8 mouse cellular contexts compared by ENCODE assay signal in the genomic region with DNA sequence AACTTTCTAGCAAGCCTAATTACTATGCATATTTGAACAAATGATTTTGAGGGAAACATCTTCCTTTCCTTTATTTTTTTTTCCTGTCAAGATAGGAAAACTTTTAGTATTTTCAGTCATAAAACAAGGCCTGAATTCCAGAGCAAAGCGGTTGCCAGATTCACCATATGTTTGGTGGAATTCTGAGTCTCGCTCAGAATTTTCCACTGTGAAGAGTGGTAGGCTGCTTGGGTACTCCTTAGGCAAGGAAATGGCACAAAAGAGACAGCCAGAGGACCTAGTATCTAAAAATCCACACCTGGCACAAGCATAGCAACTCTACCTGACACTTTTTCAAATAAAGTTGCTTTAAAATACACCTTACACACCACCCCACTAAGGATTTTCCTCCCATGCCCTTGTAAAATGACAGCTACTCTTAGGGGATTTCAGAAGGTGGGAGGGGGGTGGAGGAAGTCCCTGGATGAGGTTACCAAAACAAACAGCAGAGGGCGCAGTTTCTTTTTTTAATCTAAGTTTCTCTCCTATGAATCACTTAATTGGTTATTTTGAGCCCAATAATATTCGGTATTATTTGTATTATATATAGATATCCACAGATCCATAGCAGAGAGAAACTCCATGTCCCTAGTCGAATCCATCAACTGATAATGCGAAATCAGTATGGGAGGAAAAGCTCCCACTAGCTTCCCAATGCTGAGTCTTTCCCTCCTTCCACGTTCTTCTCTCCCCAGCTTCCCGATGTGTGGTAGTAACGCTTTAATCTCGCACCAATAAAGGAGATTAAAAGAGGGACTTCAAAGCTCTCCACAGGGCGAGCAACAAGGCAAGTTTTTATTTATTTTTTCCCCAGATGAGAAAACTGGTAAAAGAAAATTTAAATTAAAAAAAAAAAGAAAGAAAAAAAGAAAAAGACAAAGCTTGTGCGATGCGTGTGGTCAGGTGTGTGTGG. TPM values are rescaled to one million over a fixed set of nuclear protein-coding genes. Genes with fewer than 3 reads are reported as not detected.
A peak's percentile ranks its signal among the peaks of the same experiment; 100 is the strongest.
DNase-seq lines count a peak whose midpoint lies in the region; ATAC-seq and TF ChIP-seq lines count a peak whose summit lies in the region.

No protein-coding gene starts in this region.

- peak; percentile 49 for DNase-seq in kidney, adult 2 months
- DNase-seq in kidney, adult 18-20 months, result no peak
- DNase-seq in cerebellum, adult 11 months, result peak; percentile 59
- DNase-seq in induced T-regulatory cell, adult 2 months (ENCODE audit: low read depth), result peak; percentile 55
- DNase-seq in left cerebral cortex, postnatal 4 days, result peak; percentile 50
- DNase-seq in yolk sac, embryonic 10.5 days (ENCODE audit: low spot score), result peak; percentile 25

- TF ChIP-seq CTCF in kidney, adult 2 months (conservative IDR thresholded peaks at IDR 0.05; ENCODE audit: insufficient read depth, insufficient read length, low read depth, low read length), result peak; percentile 28; the same call in 1 of the 2 replicates

- peak overlapping the region; percentile 61 for H3K9ac ChIP-seq in forebrain, embryonic 15.5 days (replicated peaks)
- H3K9ac ChIP-seq in midbrain, embryonic 13.5 days (replicated peaks), result peak overlapping the region; percentile 89

- peak; percentile 39 for ATAC-seq in forebrain, embryonic 15.5 days (replicated peaks)
- ATAC-seq in midbrain, embryonic 13.5 days, result peak; percentile 41; the same call in 1 of the 2 replicates

- H3K27me3 ChIP-seq in kidney, adult 2 months (replicated peaks; ENCODE audit: control insufficient read depth, insufficient read depth, low read length), result peaks cover 7% of the 10 kb centered on the region
- no peaks in the 10 kb centered on the region for H3K27me3 ChIP-seq in forebrain, embryonic 15.5 days
- H3K27me3 ChIP-seq in midbrain, embryonic 13.5 days, result peaks cover 13% of the 10 kb centered on the region; the same call in 1 of the 2 replicates

- no peaks in the 10 kb centered on the region for H3K36me3 ChIP-seq in kidney, adult 2 months (ENCODE audit: control insufficient read depth, insufficient read depth, low read length)
- H3K36me3 ChIP-seq in forebrain, embryonic 15.5 days, result no peaks in the 10 kb centered on the region
- H3K36me3 ChIP-seq in midbrain, embryonic 13.5 days, result no peaks in the 10 kb centered on the region

- peak overlapping the region; percentile 57; the same call in 1 of the 2 replicates for H3K4me3 ChIP-seq in kidney, adult 2 months (ENCODE audit: insufficient read depth, low read depth, low read length)
- peak overlapping the region; percentile 58 for H3K4me3 ChIP-seq in forebrain, embryonic 15.5 days
- peak overlapping the region; percentile 81 for H3K4me3 ChIP-seq in midbrain, embryonic 13.5 days (replicated peaks)

- no peak for TF ChIP-seq POLR2A in kidney, adult 2 months (IDR thresholded peaks at IDR 0.05; ENCODE audit: low read depth, low read length)

- no peak overlapping the region for H3K27ac ChIP-seq in kidney, adult 2 months (ENCODE audit: insufficient read depth, low read depth, low read length)
- peak overlapping the region; percentile 42 for H3K27ac ChIP-seq in forebrain, embryonic 15.5 days (replicated peaks)
- H3K27ac ChIP-seq in midbrain, embryonic 13.5 days, result peak overlapping the region; percentile 86

- 4% methylated on average over 13 of the region's 13 CpGs for WGBS in kidney, adult 2 months
- WGBS in forebrain, embryonic 15.5 days, result 4% methylated on average over 13 of the region's 13 CpGs
- WGBS in midbrain, embryonic 13.5 days, result 2% methylated on average over 13 of the region's 13 CpGs

- intact Hi-C loops in left cerebral cortex, postnatal 4 days (cut with DNase I), result loop anchor here (5.0 kb wide), 4 partner anchors 111 to 926 kb away; a partner anchor contains a TSS

- H3K4me1 ChIP-seq in kidney, adult 2 months (ENCODE audit: control insufficient read depth, insufficient read depth, low read length), result no peaks in the 10 kb centered on the region
- peaks cover 10% of the 10 kb centered on the region; the same call in 1 of the 2 replicates for H3K4me1 ChIP-seq in forebrain, embryonic 15.5 days
- H3K4me1 ChIP-seq in midbrain, embryonic 13.5 days (replicated peaks), result peaks cover 12% of the 10 kb centered on the region; the same call in 1 of the 2 replicates

- peak overlapping the region; percentile 99 for H3K4me2 ChIP-seq in forebrain, embryonic 15.5 days (replicated peaks)
- H3K4me2 ChIP-seq in midbrain, embryonic 13.5 days (replicated peaks), result peak overlapping the region; percentile 99

- no peaks in the 10 kb centered on the region for H3K9me3 ChIP-seq in forebrain, embryonic 15.5 days
- H3K9me3 ChIP-seq in midbrain, embryonic 13.5 days, result no peaks in the 10 kb centered on the region

RNA-seq across cellular contexts. Expression of a gene that starts 2.2 kb away (rescaled TPM):
- polyA plus RNA-seq in kidney, adult 2 months (2012; rRNA removed), result 0.31 and 0.33 TPM in 2 replicates
- polyA plus RNA-seq in forebrain, embryonic 15.5 days (2015; fragmentation: Nextera tagmentation; extraction: Ambion mirVana), result 11.4 and 16.6 TPM in 2 replicates
- 10 to 100 TPM; 17.9 to 24.3 TPM for total RNA-seq in left cerebral cortex, postnatal 4 days (2021)
- 22.4 and 34.3 TPM in 2 replicates for polyA plus RNA-seq in midbrain, embryonic 13.5 days (2015; fragmentation: Nextera tagmentation; extraction: Ambion mirVana)
